Mouse (Mus musculus): ENCODE data around the gene Zmynd8. TPM values are rescaled to one million over a fixed set of nuclear protein-coding genes. Genes with fewer than 3 reads are reported as not detected.
A peak's percentile ranks its signal among the peaks of the same experiment; 100 is the strongest.

Gene Zmynd8
- polyA plus RNA-seq, 1 experiment from 2014 or later: 42.4 TPM

- Histone ChIP-seq H3K27me3 (replicated peaks) (no peaks in the 10 kb centered on the region), H3K36me3 (peaks cover 27% of the 10 kb centered on the region), H3K4me3 (peak overlapping the region; percentile 24), H3K9ac (peak overlapping the region; percentile 82), H3K4me2 (peak overlapping the region; percentile 76), H3K27ac (replicated peaks) (peak overlapping the region; percentile 100), H3K9me3 (no peaks in the 10 kb centered on the region), H3K4me1 (peaks cover 99% of the 10 kb centered on the region)
- 32% methylated on average over 8 of the region's 8 CpGs for WGBS
- ATAC-seq (ENCODE audit: extremely low read depth, insufficient number of reproducible peaks, low FRiP score, low TSS enrichment): no peak
Observed at GRCm38 (mm10) chr2:165878907-165879361, 19.9 kb downstream of the Zmynd8 start.

DNA sequence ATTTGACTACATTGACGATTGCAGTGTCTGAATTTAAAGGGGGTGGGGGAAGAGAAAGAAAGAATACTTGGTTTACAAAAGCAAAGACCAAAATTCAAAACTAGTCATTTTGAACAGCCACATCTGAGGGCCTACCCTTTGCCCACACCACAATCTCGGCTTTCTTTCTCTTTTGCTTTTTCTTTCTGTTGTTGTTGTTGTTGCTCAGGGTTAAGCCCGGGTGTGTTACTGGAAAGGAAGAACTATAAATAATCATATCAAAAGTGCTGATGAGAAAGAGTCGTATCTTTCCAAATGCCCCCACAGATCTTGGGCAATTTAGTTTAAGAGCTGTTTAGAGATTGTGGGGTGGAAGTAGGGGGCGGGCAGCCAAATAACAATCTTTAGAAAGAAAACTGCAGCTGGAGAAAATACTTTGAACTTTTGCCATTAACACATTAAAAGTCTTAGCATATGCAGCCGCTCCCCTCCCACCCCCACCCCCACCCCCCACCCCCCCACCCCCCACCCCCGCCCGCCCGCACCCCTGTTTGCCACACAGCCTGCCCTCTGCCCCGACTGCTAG lies 20.7 kb downstream of the Zmynd8 start:
- Histone ChIP-seq H3K4me2 (peak overlapping the region; percentile 50), H3K9ac (peak overlapping the region; percentile 73), H3K9me3 (no peaks in the 10 kb centered on the region), H3K4me1 (peaks cover 99% of the 10 kb centered on the region), H3K27me3 (replicated peaks) (no peaks in the 10 kb centered on the region), H3K27ac (replicated peaks) (peak overlapping the region; percentile 89), H3K36me3 (peaks cover 36% of the 10 kb centered on the region), H3K4me3 (no peak overlapping the region; the same call in 1 of the 2 replicates)
- no peak for ATAC-seq (ENCODE audit: extremely low read depth, insufficient number of reproducible peaks, low FRiP score, low TSS enrichment)
- 28% methylated on average over 10 of the region's 10 CpGs for WGBS

DNA sequence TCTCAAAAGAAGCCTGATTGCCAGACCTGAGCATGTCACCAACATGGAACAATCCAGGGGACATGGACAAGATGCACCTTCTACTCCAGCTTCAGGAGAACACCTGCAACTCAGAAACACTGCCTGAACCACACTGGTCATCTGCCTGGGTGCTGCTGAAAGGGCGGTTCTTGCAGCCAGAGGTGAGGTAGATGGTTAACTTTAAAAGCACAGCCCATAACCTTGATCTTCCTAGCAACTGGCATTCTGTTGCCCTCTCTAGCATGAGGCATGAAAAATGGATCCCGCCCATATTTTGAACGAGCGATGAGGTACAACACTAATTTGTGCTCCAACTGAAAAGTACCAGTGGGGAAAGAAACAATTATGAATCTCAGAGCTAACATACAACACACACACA lies 21.6 kb downstream of the Zmynd8 start:
- WGBS: 76% methylated on average over 4 of the region's 4 CpGs
- peaks cover 95% of the 10 kb centered on the region for H3K4me1 ChIP-seq
- peak overlapping the region; percentile 73 for H3K9ac ChIP-seq
- H3K27me3 ChIP-seq (replicated peaks): no peaks in the 10 kb centered on the region
- no peak overlapping the region for H3K4me3 ChIP-seq
- ATAC-seq (ENCODE audit: extremely low read depth, insufficient number of reproducible peaks, low FRiP score, low TSS enrichment): no peak
- peak overlapping the region; percentile 89 for H3K27ac ChIP-seq (replicated peaks)
- 0 out of 2 replicates have a peak overlapping the region, but pooled peaks have one; percentile 50 for H3K4me2 ChIP-seq
- no peaks in the 10 kb centered on the region for H3K9me3 ChIP-seq
- H3K36me3 ChIP-seq: peaks cover 43% of the 10 kb centered on the region

DNA sequence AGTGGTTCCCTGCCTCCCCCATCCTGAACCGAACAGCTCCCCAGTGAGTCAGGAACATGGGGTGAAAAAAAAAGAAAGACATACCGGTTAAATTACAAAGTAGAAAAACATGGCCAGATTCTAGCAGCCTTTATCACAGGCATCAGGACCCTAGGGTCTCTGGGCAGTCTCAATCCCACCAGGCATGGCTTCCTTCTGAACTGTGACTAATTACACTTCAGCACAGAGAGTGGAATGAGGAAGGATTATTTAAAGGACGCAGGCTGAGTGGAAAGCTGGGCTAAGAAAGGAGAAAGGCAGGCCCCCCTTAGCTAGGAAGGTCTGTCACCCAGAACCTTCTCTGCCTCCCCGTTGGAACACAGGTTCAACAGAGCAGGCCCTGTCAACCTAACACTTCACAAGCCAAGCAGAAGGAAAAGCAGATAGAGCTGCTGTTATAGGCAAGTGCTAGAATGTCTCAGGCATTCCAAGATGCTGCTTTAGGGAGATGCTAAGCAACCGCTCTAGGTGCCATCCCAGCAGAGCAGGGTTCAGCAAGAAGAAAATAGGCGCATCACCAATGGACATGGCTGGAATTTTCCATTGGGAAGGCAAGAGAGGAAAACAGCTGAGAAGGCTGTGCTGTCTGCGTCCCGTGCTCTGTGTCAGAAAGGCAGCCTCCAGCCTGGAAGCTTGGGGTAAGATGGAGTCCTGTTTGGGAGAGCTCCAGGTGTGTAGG lies 22.5 kb downstream of the Zmynd8 start:
- Histone ChIP-seq H3K36me3 (peaks cover 51% of the 10 kb centered on the region), H3K9me3 (no peaks in the 10 kb centered on the region), H3K9ac (peak overlapping the region; percentile 73), H3K27me3 (replicated peaks) (no peaks in the 10 kb centered on the region), H3K27ac (replicated peaks) (peak overlapping the region; percentile 89), H3K4me2 (0 out of 2 replicates have a peak overlapping the region, but pooled peaks have one; percentile 52), H3K4me1 (peaks cover 87% of the 10 kb centered on the region), H3K4me3 (no peak overlapping the region)
- WGBS: 34% methylated on average over 8 of the region's 8 CpGs
- no peak for ATAC-seq (ENCODE audit: extremely low read depth, insufficient number of reproducible peaks, low FRiP score, low TSS enrichment)

DNA sequence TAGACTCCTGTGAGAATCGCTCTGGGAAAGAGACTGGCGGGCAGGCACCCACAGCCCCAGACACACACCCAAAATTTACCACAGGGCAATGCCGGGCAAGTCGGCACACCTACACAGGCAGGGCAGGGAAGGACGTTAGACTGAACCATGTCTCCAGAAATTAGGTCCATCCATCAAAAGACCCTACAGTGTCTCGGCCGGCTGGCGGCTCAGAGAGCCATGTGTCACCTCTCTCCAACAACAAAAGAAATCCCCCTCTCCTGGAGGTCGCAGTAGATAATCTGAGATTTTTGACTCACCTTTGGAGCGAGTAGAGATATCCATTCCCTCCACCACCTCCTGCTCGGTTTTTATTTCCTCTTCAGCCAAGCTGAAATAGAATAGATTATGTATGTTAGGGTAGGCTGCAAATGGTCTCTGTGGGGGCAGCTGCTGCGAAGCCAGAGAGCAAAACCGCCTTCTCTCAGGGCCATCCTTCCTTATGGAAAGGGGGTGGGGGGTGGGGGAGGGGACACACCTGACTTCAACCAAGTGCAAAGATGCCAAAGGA lies 23.3 kb downstream of the Zmynd8 start:
- peak overlapping the region; percentile 52 for H3K4me2 ChIP-seq
- H3K27ac ChIP-seq (replicated peaks): peak overlapping the region; percentile 89
- no peaks in the 10 kb centered on the region for H3K9me3 ChIP-seq
- no peak for ATAC-seq (ENCODE audit: extremely low read depth, insufficient number of reproducible peaks, low FRiP score, low TSS enrichment)
- H3K4me3 ChIP-seq: no peak overlapping the region
- WGBS: 35% methylated on average over 13 of the region's 13 CpGs
- peak overlapping the region; percentile 73 for H3K9ac ChIP-seq
- H3K4me1 ChIP-seq: peaks cover 84% of the 10 kb centered on the region
- H3K36me3 ChIP-seq: peaks cover 60% of the 10 kb centered on the region
- H3K27me3 ChIP-seq (replicated peaks): no peaks in the 10 kb centered on the region

DNA sequence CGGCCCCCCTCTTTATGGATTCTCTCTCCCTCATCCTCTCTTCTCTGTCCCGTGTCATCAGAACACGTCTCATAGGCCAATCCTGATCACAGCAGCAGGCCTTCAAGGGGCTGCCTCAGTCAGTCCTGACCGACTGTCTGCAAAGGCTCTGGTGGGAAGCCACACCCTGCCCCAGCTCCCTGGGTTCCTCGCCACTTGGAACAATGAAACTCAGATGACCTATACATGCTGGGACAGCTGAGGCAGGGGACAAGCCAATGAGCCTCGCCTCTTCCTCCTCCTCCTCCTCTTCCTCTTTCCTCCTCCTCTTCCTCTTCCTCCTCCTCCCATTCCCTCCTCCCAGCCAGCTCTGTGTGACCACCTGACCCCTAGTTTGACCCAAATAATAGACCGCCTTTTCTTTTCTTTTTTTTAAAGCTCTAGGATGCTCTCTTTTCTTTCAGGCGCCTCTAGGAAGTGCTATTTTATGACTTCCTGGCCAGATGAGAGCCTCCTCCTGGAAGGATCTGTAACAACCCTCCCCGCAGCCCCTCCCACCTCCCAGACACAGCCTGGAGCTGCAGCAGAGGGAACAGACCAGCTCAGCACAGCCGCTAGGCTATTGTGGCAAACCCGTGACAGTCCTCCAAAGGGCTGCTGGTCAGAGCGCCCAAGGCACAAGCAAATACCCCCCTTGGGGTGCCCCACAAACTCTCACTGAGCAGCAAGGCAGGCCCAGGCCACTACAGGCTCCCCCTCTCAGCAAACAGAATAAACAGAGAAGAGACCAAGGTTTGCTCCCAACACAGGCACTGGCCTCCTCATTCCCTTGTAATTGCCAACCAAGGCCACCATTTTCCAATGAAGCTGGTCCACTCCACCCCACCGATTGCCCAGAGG lies 24.1 kb downstream of the Zmynd8 start:
- H3K4me1 ChIP-seq: peaks cover 84% of the 10 kb centered on the region
- 0 out of 2 replicates have a peak, but pooled peaks have one; percentile 20 for ATAC-seq (ENCODE audit: extremely low read depth, insufficient number of reproducible peaks, low FRiP score, low TSS enrichment)
- no peaks in the 10 kb centered on the region for H3K9me3 ChIP-seq
- H3K4me3 ChIP-seq: no peak overlapping the region
- H3K27me3 ChIP-seq (replicated peaks): no peaks in the 10 kb centered on the region
- H3K4me2 ChIP-seq: peak overlapping the region; percentile 52
- H3K9ac ChIP-seq: peak overlapping the region; percentile 73
- 41% methylated on average over 13 of the region's 13 CpGs for WGBS
- peak overlapping the region; percentile 89 for H3K27ac ChIP-seq (replicated peaks)
- peaks cover 61% of the 10 kb centered on the region for H3K36me3 ChIP-seq

GRCm38 (mm10) chr2:165873777-165874176 lies 25.0 kb downstream of the Zmynd8 start:
- Histone ChIP-seq H3K9me3 (no peaks in the 10 kb centered on the region), H3K4me1 (peaks cover 84% of the 10 kb centered on the region), H3K27me3 (replicated peaks) (no peaks in the 10 kb centered on the region), H3K27ac (replicated peaks) (peak overlapping the region; percentile 89), H3K9ac (peak overlapping the region; percentile 73), H3K4me3 (no peak overlapping the region), H3K4me2 (no peak overlapping the region), H3K36me3 (peaks cover 66% of the 10 kb centered on the region)
- WGBS: 68% methylated on average over 3 of the region's 3 CpGs
- no peak for ATAC-seq (ENCODE audit: extremely low read depth, insufficient number of reproducible peaks, low FRiP score, low TSS enrichment)

- no peak for ATAC-seq (ENCODE audit: extremely low read depth, insufficient number of reproducible peaks, low FRiP score, low TSS enrichment)
- Histone ChIP-seq H3K9ac (peak overlapping the region; percentile 73), H3K4me2 (no peak overlapping the region), H3K36me3 (peaks cover 66% of the 10 kb centered on the region), H3K9me3 (no peaks in the 10 kb centered on the region), H3K4me3 (no peak overlapping the region), H3K4me1 (peaks cover 85% of the 10 kb centered on the region), H3K27ac (replicated peaks) (peak overlapping the region; percentile 89), H3K27me3 (replicated peaks) (no peaks in the 10 kb centered on the region)
- WGBS: 67% methylated on average over 7 of the region's 7 CpGs
Observed at GRCm38 (mm10) chr2:165873196-165873595, 25.6 kb downstream of the Zmynd8 start.

DNA sequence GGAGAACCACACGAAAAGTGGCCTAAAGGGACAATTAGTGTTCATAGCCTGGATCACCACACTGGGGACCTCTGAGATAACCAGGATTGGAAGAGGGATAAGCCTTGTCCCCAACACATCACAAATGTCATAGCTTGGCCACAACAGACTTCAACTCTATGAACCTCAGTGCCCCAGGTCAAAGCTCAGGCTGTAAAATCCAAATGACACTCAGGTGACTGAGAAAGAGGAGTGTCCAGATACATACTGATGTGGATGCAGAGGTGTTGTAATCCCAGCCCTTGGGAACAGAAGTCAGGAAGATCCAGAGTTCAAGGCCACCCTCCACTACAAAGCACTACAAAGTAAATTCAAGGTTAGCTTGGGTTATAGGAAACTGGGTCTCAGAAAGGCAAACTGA lies 29.6 kb downstream of the Zmynd8 start:
- Histone ChIP-seq H3K4me2 (no peak overlapping the region), H3K27ac (replicated peaks) (peak overlapping the region; percentile 75)
- 54% methylated on average over 1 of the region's 1 CpGs for WGBS

GRCm38 (mm10) chr2:165868522-165869175 lies 30.2 kb downstream of the Zmynd8 start:
- H3K9ac ChIP-seq: peak overlapping the region; percentile 57; the same call in 1 of the 2 replicates
- no peak overlapping the region for H3K4me3 ChIP-seq
- ATAC-seq (ENCODE audit: extremely low read depth, insufficient number of reproducible peaks, low FRiP score, low TSS enrichment): no peak
- H3K27me3 ChIP-seq (replicated peaks): no peaks in the 10 kb centered on the region
- 53% methylated on average over 8 of the region's 8 CpGs for WGBS
- no peaks in the 10 kb centered on the region for H3K9me3 ChIP-seq
- no peak overlapping the region for H3K4me2 ChIP-seq
- peaks cover 80% of the 10 kb centered on the region for H3K4me1 ChIP-seq
- peak overlapping the region; percentile 75 for H3K27ac ChIP-seq (replicated peaks)
- H3K36me3 ChIP-seq: peaks cover 53% of the 10 kb centered on the region

More for the DNA sequence above, 29.6 kb downstream of the Zmynd8 start:
- Histone ChIP-seq H3K9ac (peak overlapping the region; percentile 57; the same call in 1 of the 2 replicates), H3K4me1 (peaks cover 80% of the 10 kb centered on the region), H3K9me3 (no peaks in the 10 kb centered on the region), H3K4me3 (no peak overlapping the region), H3K27me3 (replicated peaks) (no peaks in the 10 kb centered on the region), H3K36me3 (peaks cover 55% of the 10 kb centered on the region)
- no peak for ATAC-seq (ENCODE audit: extremely low read depth, insufficient number of reproducible peaks, low FRiP score, low TSS enrichment)
